Mouse (Mus musculus) kidney, embryonic 15.5 days (tissue): ENCODE data around the gene Gcn1l1. TPM values are rescaled to one million over a fixed set of nuclear protein-coding genes. Genes with fewer than 3 reads are reported as not detected.

Source experiments
- ATAC-seq: fragments of 200-750 bp; cut with Nextera tagmentation; replicated peaks from 2 replicates; pipeline ENCODE4 v1.8.0; 2017; ENCODE audit warnings: moderate TSS enrichment; ENCODE audit not compliant: low FRiP score
- H3K27ac ChIP-seq: fragments of 300-500 bp; sonication (generic); 2 replicates; pipeline ENCODE4 v1.5.1; 2015; ENCODE audit warnings: mild to moderate bottlenecking, inconsistent platforms
- H3K27me3 ChIP-seq: fragments of 300-500 bp; sonication (generic); 2 replicates; pipeline ENCODE4 v1.6.1; 2015; ENCODE audit warnings: inconsistent platforms
- H3K36me3 ChIP-seq: fragments of 300-500 bp; sonication (generic); 2 replicates; pipeline ENCODE4 v1.6.1; 2015; ENCODE audit warnings: inconsistent platforms
- H3K4me1 ChIP-seq: fragments of 300-500 bp; sonication (generic); 2 replicates; pipeline ENCODE4 v1.6.1; 2015; ENCODE audit warnings: inconsistent platforms
- H3K4me2 ChIP-seq: fragments of 300-500 bp; sonication (generic); 2 replicates; pipeline ENCODE4 v1.6.1; 2015; ENCODE audit warnings: moderate library complexity, mild to moderate bottlenecking, inconsistent platforms
- H3K4me3 ChIP-seq: fragments of 300-500 bp; sonication (generic); replicated peaks from 2 replicates; pipeline ENCODE4 v1.5.1; 2015; ENCODE audit warnings: mild to moderate bottlenecking, inconsistent platforms
- H3K9ac ChIP-seq: fragments of 300-500 bp; sonication (generic); 2 replicates; pipeline ENCODE4 v1.6.1; 2015; ENCODE audit warnings: mild to moderate bottlenecking, inconsistent platforms
- H3K9me3 ChIP-seq: fragments of 300-500 bp; sonication (generic); replicated peaks from 2 replicates; pipeline ENCODE4 v1.6.1; 2016; ENCODE audit warnings: inconsistent platforms
- WGBS: fragments of 180-500 bp; shearing (Covaris S2); methylation state at CpG from one replicate; pipeline ENCODE4 v1.1.7; 2015; ENCODE audit warnings: mixed read lengths; 5-methylcytosine and 5-hydroxymethylcytosine counted together
- polyA plus RNA-seq: library from polyadenylated mRNA; unstranded; fragments of >200 nt; fragmentation: Nextera tagmentation; extraction: Ambion mirVana; gene quantifications from 2 replicates; pipeline ENCODE4 v1.2.1, GENCODE M21; 2015

The Gcn1l1 gene
- polyA plus RNA-seq, 1 experiment from 2014 or later: 49.3 TPM

DNA sequence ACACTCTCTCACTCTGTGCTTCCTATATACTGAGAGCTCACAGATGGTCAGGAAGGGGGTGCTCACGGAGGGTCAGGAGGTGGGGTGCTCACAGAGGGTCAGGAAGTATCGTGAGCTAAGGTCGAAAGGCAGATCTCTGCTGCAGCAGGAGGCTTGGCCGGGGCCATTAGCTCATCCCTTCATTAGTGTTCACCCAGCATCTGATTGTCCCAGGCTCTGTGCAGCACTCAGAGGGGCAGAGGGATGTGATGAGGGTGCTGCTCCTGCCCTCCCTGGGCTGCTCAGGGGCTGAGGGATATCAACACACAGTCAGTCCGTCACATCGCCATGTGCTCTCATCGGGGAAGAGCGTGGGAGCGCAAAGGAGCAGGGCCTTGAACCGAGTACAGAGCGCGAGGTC lies 40.6 kb upstream of the Gcn1l1 start:
- Histone ChIP-seq H3K4me2 (peak overlapping the region; percentile 44), H3K4me1 (peaks cover 84% of the 10 kb centered on the region), H3K27me3 (no peaks in the 10 kb centered on the region), H3K36me3 (0 out of 2 replicates have a peak, but pooled peaks cover 2% of the 10 kb centered on the region), H3K9me3 (no peaks in the 10 kb centered on the region), H3K9ac (no peak overlapping the region), H3K4me3 (0 out of 2 replicates have a peak overlapping the region, but pooled peaks have one; percentile 1), H3K27ac (peak overlapping the region; percentile 89)
- WGBS: 29% methylated on average over 12 of the region's 12 CpGs
- ATAC-seq: peak; percentile 34

DNA sequence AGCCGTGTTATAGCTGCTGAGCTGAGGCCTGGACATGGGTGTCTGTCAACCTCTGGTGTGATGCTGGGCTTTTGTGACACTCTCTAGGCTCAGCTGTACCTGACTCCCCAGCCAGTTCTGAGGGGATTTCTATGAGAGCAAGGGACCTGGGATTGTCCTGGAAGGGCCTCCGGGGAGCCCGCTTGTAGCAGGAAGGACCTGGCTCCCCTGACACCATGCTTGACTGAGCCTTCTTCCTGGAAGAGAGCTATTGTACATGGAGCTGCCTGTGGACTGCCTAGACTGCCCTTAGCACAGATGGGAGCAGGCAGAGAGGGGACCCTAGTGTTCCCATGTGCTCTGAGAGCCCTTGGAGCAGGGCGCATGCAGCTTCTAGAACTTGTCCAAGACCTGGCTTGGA lies 39.6 kb upstream of the Gcn1l1 start:
- no peak overlapping the region for H3K27ac ChIP-seq
- peak overlapping the region; percentile 7; the same call in 1 of the 2 replicates for H3K9ac ChIP-seq
- ATAC-seq: no peak

DNA sequence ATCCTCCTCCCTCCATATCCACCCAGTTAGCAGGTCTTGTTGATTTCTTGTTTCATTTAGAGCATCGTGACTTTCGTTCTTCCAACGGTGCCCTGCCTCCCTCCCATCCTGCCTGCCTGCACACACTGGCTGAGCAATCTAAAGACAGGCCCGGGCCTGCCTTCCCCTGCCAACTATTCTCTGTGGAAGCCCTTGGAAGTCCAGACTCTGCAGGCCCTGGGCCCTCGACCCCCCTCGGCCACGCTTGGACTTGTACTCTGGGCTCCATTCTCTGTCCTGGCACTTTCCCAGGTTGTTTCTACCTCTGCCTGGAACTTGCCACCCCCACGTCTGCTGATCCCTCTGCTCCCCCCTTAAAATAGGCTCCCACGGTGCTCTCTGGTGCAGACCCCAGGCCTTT lies 39.1 kb upstream of the Gcn1l1 start:
- Histone ChIP-seq H3K4me3 (no peak overlapping the region), H3K9me3 (no peaks in the 10 kb centered on the region), H3K4me1 (peaks cover 88% of the 10 kb centered on the region), H3K4me2 (no peak overlapping the region), H3K9ac (0 out of 2 replicates have a peak overlapping the region, but pooled peaks have one; percentile 7), H3K27ac (0 out of 2 replicates have a peak overlapping the region, but pooled peaks have one; percentile 1), H3K27me3 (no peaks in the 10 kb centered on the region), H3K36me3 (no peaks in the 10 kb centered on the region)
- no peak for ATAC-seq
- WGBS: 79% methylated on average over 9 of the region's 9 CpGs

More for the DNA sequence above, 39.6 kb upstream of the Gcn1l1 start:
- Histone ChIP-seq H3K4me2 (no peak overlapping the region), H3K27me3 (no peaks in the 10 kb centered on the region), H3K4me3 (no peak overlapping the region), H3K36me3 (0 out of 2 replicates have a peak, but pooled peaks cover 2% of the 10 kb centered on the region), H3K4me1 (peaks cover 88% of the 10 kb centered on the region), H3K9me3 (no peaks in the 10 kb centered on the region)
- 74% methylated on average over 4 of the region's 4 CpGs for WGBS

DNA sequence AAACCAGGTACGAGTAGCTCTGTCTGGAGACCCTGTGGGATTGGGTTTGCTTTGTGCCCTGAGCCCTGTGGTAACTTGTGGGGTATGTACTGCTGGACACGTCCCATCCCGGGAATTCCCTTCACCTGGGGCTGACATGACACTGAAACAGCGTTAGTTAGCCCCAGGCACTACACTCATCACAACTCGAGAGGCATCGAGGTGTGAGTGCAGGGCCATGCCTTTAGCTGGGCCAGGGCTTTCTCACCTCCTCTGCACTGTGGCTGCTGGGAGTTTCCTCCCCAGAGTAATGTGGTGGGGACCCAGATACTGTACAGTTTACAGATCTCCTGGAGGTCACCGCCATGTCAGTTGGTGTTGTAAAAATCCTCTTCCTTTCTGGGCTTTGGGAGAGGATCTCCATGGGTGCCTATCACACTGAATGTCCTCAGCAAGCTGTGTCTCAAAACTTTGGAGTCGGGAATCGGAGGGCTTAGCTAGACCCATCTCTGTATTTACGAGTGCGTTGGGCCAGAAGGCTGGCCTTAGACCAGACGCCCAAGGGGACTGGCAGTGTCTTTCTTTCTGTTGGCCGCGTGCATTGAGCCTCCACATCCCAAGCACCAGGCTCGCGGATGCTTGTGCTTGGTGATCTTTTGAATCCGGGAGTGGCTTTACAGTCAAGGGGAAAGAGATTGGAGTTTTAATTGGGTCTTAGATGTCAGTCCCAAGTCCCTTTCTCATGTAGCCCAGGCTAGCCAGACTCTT lies 38.4 kb upstream of the Gcn1l1 start:
- 0 out of 2 replicates have a peak overlapping the region, but pooled peaks have one; percentile 7 for H3K9ac ChIP-seq
- 0 out of 2 replicates have a peak overlapping the region, but pooled peaks have one; percentile 1 for H3K27ac ChIP-seq
- 88% methylated on average over 17 of the region's 17 CpGs for WGBS

DNA sequence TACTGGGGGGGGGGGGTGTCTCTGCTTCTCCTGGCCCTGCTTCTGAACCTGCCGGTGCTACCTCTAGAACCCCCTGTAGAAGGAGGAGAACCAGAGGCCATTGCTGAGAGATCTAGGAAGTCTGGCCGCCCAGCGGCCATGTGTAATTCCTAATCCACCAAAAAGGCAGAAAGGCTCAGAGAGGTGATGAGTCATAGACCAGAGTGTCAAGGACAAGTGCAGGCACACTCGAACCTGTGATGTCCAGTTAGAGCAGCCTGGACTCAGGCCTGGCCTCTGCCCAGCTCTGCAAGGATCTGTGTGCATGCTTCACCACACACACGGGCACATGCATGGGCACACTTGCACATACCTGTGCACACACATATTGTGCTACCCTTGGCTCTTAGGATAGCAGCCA lies 36.9 kb upstream of the Gcn1l1 start:
- Histone ChIP-seq H3K27me3 (no peaks in the 10 kb centered on the region), H3K9me3 (no peaks in the 10 kb centered on the region), H3K4me2 (no peak overlapping the region), H3K36me3 (0 out of 2 replicates have a peak, but pooled peaks cover 3% of the 10 kb centered on the region), H3K4me3 (no peak overlapping the region), H3K4me1 (peaks cover 88% of the 10 kb centered on the region), H3K27ac (no peak overlapping the region), H3K9ac (no peak overlapping the region)
- ATAC-seq: no peak
- 74% methylated on average over 5 of the region's 5 CpGs for WGBS

More for the DNA sequence above, 38.4 kb upstream of the Gcn1l1 start:
- Histone ChIP-seq H3K4me2 (no peak overlapping the region), H3K4me1 (peaks cover 88% of the 10 kb centered on the region), H3K27me3 (no peaks in the 10 kb centered on the region), H3K4me3 (no peak overlapping the region), H3K9me3 (no peaks in the 10 kb centered on the region), H3K36me3 (no peaks in the 10 kb centered on the region)
- ATAC-seq: no peak

GRCm38 (mm10) chr5:115529364-115529741 lies 35.7 kb upstream of the Gcn1l1 start:
- no peak overlapping the region for H3K4me2 ChIP-seq

GRCm38 (mm10) chr5:115529742-115530446 lies 35.2 kb upstream of the Gcn1l1 start:
- 40% methylated on average over 7 of the region's 7 CpGs for WGBS

More at GRCm38 (mm10) chr5:115529364-115529741, 35.7 kb upstream of the Gcn1l1 start:
- Histone ChIP-seq H3K27ac (peak overlapping the region; percentile 86), H3K9ac (0 out of 2 replicates have a peak overlapping the region, but pooled peaks have one; percentile 15), H3K27me3 (no peaks in the 10 kb centered on the region), H3K4me3 (no peak overlapping the region), H3K9me3 (no peaks in the 10 kb centered on the region), H3K4me1 (peaks cover 88% of the 10 kb centered on the region), H3K36me3 (0 out of 2 replicates have a peak, but pooled peaks cover 3% of the 10 kb centered on the region)
- no peak for ATAC-seq
- 57% methylated on average over 8 of the region's 8 CpGs for WGBS

DNA sequence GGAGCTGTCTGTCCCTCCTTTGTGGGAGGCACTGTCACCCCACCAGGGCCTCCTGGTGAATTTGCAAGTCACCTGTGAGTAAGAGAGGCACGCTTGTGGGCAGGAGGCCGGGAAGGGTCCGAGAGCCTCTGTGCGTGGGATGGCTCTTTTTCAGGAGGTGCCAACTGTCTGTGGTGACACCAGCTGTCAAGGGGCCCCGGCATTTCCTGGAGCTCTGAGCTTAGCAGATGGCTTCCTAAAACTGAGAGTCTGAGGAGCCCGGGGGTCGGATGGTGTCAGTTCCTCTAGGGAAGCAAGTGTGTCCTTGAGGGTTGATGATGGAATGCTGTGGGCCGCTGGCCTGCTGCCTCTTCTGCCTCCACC lies 34.6 kb upstream of the Gcn1l1 start:
- no peak for ATAC-seq
- H3K4me3 ChIP-seq: no peak overlapping the region
- H3K4me2 ChIP-seq: peak overlapping the region; percentile 33; the same call in 1 of the 2 replicates
- H3K9me3 ChIP-seq: no peaks in the 10 kb centered on the region
- H3K27ac ChIP-seq: peak overlapping the region; percentile 86
- H3K4me1 ChIP-seq: peaks cover 88% of the 10 kb centered on the region
- no peaks in the 10 kb centered on the region for H3K27me3 ChIP-seq
- 27% methylated on average over 8 of the region's 8 CpGs for WGBS
- 0 out of 2 replicates have a peak, but pooled peaks cover 3% of the 10 kb centered on the region for H3K36me3 ChIP-seq
- no peak overlapping the region for H3K9ac ChIP-seq

More at GRCm38 (mm10) chr5:115529742-115530446, 35.2 kb upstream of the Gcn1l1 start:
- Histone ChIP-seq H3K9me3 (no peaks in the 10 kb centered on the region), H3K4me3 (no peak overlapping the region), H3K4me1 (peaks cover 88% of the 10 kb centered on the region), H3K36me3 (0 out of 2 replicates have a peak, but pooled peaks cover 3% of the 10 kb centered on the region), H3K4me2 (peak overlapping the region; percentile 33; the same call in 1 of the 2 replicates), H3K9ac (0 out of 2 replicates have a peak overlapping the region, but pooled peaks have one; percentile 15), H3K27me3 (no peaks in the 10 kb centered on the region), H3K27ac (peak overlapping the region; percentile 86)
- ATAC-seq: no peak

- H3K4me2 ChIP-seq: peak overlapping the region; percentile 33
- H3K36me3 ChIP-seq: 0 out of 2 replicates have a peak, but pooled peaks cover 3% of the 10 kb centered on the region
- peaks cover 86% of the 10 kb centered on the region for H3K4me1 ChIP-seq
- peak overlapping the region; percentile 86 for H3K27ac ChIP-seq
- no peaks in the 10 kb centered on the region for H3K9me3 ChIP-seq
- 19% methylated on average over 18 of the region's 18 CpGs for WGBS
- peak; percentile 75 for ATAC-seq
- H3K27me3 ChIP-seq: no peaks in the 10 kb centered on the region
- no peak overlapping the region for H3K4me3 ChIP-seq
- 0 out of 2 replicates have a peak overlapping the region, but pooled peaks have one; percentile 17 for H3K9ac ChIP-seq
These were observed 33.3 kb upstream of the Gcn1l1 start for GRCm38 (mm10) chr5:115531671-115532270.

DNA sequence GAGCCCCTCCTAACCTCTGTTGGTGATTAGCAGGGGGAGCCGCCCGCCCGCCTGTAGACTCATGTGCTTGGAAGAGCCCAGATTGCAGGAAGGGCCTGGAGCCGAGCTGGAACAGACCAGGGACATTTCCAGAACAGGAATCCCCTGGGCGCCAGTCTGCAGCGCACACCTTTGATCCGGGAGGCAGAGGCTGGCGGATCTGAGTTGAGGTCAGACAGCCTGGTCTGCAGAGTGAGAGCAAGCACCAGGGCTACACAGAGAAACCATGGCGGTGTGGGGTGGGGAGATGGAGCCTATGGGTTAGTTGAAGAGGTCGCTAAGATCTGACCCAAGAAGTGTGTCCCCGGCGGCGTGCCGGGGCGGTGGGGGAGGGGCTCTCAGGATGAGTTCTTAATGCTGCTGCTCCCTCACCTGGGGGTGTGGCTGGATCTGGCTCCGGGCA lies 30.7 kb upstream of the Gcn1l1 start:
- WGBS: 20% methylated on average over 16 of the region's 16 CpGs
- Histone ChIP-seq H3K4me1 (peaks cover 90% of the 10 kb centered on the region), H3K4me3 (no peak overlapping the region), H3K27me3 (0 out of 2 replicates have a peak, but pooled peaks cover 3% of the 10 kb centered on the region), H3K9ac (peak overlapping the region; percentile 33; the same call in 1 of the 2 replicates), H3K36me3 (0 out of 2 replicates have a peak, but pooled peaks cover 3% of the 10 kb centered on the region), H3K9me3 (no peaks in the 10 kb centered on the region), H3K4me2 (peak overlapping the region; percentile 32), H3K27ac (peak overlapping the region; percentile 86)
- ATAC-seq: no peak

DNA sequence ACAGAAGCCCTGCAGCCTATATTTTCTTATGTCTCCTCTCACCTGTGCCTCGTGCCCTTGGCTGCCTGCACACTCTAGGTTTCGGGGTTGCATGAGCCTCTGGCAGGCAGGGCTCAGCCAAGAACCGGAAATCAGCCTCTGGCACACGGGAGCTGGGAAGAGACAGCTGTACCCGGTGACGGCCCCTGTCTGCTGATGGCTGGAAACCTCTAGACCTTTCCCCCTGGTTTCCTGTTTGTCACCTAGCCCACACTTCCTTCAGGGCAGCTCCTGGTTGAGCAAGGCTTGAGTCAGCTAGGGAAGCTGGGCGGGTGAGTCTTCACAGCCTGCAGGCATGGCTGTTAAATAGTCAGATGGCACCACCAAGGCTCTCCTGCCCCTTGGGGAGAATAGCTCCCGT lies 30.2 kb upstream of the Gcn1l1 start:
- no peaks in the 10 kb centered on the region for H3K9me3 ChIP-seq
- ATAC-seq: no peak
- H3K4me2 ChIP-seq: peak overlapping the region; percentile 32
- 0 out of 2 replicates have a peak, but pooled peaks cover 3% of the 10 kb centered on the region for H3K27me3 ChIP-seq
- H3K27ac ChIP-seq: peak overlapping the region; percentile 86
- no peak overlapping the region for H3K4me3 ChIP-seq
- H3K36me3 ChIP-seq: 0 out of 2 replicates have a peak, but pooled peaks cover 3% of the 10 kb centered on the region
- H3K9ac ChIP-seq: peak overlapping the region; percentile 33; the same call in 1 of the 2 replicates
- 20% methylated on average over 8 of the region's 8 CpGs for WGBS
- peaks cover 88% of the 10 kb centered on the region for H3K4me1 ChIP-seq
